Mouse (Mus musculus) spleen, adult 2 months (tissue): ENCODE data around the gene Nudt4.

Source experiments
- CTCF ChIP-seq: fragments of 200-500 bp; IDR thresholded peaks from 2 replicates; pipeline ENCODE4 v1.5.1; 2011; ENCODE audit warnings: mild to moderate bottlenecking, inconsistent platforms; ENCODE audit not compliant: insufficient read depth, insufficient read length, insufficient replicate concordance; ENCODE audit errors: extremely low read depth
- POLR2A ChIP-seq: fragments of 200-500 bp; IDR thresholded peaks from 2 replicates; pipeline ENCODE4 v1.6.1; 2011; ENCODE audit warnings: low read depth, low read length, inconsistent platforms

- TF ChIP-seq POLR2A (no peak), CTCF (no peak)
Observed at GRCm38 (mm10) chr10:95550506-95550905, 13.4 kb downstream of the Nudt4 start.
